Mouse (Mus musculus) cerebellum, adult 11-12 months (tissue): ENCODE data around the gene Igll1.

ENCODE experiments used
- DNase-seq: peaks from one replicate; pipeline ENCODE4 v3.0.0; 2022

Igll1 gene

GRCm38 (mm10) chr16:16852411-16852810 lies 11.4 kb downstream of the Igll1 start:
- no peak for DNase-seq

GRCm38 (mm10) chr16:16849196-16849595 lies 14.6 kb downstream of the Igll1 start:
- no peak for DNase-seq

GRCm38 (mm10) chr16:16829671-16830070 lies 34.1 kb downstream of the Igll1 start:
- DNase-seq: no peak

GRCm38 (mm10) chr16:16828757-16829615 lies 34.8 kb downstream of the Igll1 start, which contains the start of gene Spag6l:
Gene Spag6l (minus strand): TSS chr16:16829456.
- no peak for DNase-seq

- DNase-seq: no peak
These were observed 37.6 kb downstream of the Igll1 start for GRCm38 (mm10) chr16:16826223-16826622.

GRCm38 (mm10) chr16:16825476-16825875 lies 38.3 kb downstream of the Igll1 start:
- DNase-seq: no peak
